Mouse (Mus musculus) lung, adult 2 months (tissue): ENCODE measurements at regions not wholly inside any gene's neighbourhood (a gene's known extent, or its start where the extent isn't known, plus 50 kb on each side); places are given as distances from the start of the nearest gene placed in this dataset.

Experiments used
- CTCF ChIP-seq: fragments of 200-500 bp; IDR thresholded peaks from 2 replicates; pipeline ENCODE4 v1.5.1; 2011; ENCODE audit warnings: mild to moderate bottlenecking, low read length, control low read depth; ENCODE audit not compliant: insufficient read depth
- POLR2A ChIP-seq: fragments of 200-500 bp; IDR thresholded peaks from 2 replicates; pipeline ENCODE4 v1.6.1; 2011; ENCODE audit warnings: low read depth, mild to moderate bottlenecking, control low read depth, low read length, borderline replicate concordance; ENCODE audit errors: extremely low read depth

- TF ChIP-seq POLR2A: no peak
- no peak for TF ChIP-seq CTCF
Observed at GRCm38 (mm10) chr16:58331087-58331486, 77.2 kb upstream of the Dcbld2 start.
